Mouse (Mus musculus) retina, adult 2 months (tissue): ENCODE measurements around the gene Ankrd28.
"Not testable (repeated sequence)": the region's sequence is repeated elsewhere in the genome, so short reads cannot be mapped to it uniquely, and the experiment has no call there.

Source experiments
- DNase-seq: peaks from one replicate; pipeline ENCODE4 v3.0.0-alpha.2; 2012; ENCODE audit warnings: low read depth, low spot score

Ankrd28 gene

GRCm38 (mm10) chr14:31793979-31794775, 36.3 kb downstream of the Ankrd28 start:
- DNase-seq, result no peak

DNA sequence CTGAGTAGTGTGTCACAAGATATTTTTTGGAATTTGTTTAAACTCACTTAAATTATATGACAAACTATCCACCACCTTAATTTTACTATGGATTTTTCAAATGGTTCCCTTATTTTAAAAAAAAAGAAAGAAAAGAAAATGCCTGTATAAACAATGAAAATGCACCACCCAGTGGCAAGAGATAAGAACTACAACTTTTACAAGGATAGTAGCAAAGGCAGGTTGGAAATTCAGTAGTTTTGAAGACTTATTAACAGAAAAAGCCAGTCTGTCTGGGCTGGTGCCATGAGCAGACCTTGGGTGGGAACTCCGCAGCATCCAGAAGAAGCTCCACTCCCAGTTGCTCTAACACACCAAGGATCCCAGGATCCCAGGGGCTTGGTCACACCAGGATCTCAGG, 39.7 kb downstream of the Ankrd28 start:
- no peak for DNase-seq

DNA sequence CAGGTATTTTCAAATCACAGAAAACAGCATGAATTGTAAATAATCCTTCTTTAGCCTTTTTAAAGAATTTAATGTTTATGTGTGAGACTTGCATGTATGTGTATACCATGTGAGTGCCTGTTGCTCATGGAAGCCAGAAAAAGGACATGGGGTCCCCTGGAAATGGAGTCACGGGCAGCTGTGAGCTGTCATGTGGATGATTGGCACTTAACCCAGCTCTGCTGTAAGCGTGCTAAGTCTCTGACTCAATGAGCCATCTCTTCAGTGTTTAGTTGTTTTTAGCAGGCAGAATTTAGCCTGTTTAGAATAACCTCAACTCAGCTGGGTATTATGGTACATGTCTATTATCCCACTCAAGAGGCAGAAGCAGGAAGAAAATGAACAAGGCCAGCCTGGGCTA, 43.5 kb downstream of the Ankrd28 start:
- no peak for DNase-seq

- no peak for DNase-seq
Measured at GRCm38 (mm10) chr14:31785681-31786080, 44.8 kb downstream of the Ankrd28 start.

- DNase-seq, result no peak
Measured at GRCm38 (mm10) chr14:31784975-31785374, 45.5 kb downstream of the Ankrd28 start.

- no peak for DNase-seq
Measured at GRCm38 (mm10) chr14:31781309-31782049, 49.0 kb downstream of the Ankrd28 start.

DNA sequence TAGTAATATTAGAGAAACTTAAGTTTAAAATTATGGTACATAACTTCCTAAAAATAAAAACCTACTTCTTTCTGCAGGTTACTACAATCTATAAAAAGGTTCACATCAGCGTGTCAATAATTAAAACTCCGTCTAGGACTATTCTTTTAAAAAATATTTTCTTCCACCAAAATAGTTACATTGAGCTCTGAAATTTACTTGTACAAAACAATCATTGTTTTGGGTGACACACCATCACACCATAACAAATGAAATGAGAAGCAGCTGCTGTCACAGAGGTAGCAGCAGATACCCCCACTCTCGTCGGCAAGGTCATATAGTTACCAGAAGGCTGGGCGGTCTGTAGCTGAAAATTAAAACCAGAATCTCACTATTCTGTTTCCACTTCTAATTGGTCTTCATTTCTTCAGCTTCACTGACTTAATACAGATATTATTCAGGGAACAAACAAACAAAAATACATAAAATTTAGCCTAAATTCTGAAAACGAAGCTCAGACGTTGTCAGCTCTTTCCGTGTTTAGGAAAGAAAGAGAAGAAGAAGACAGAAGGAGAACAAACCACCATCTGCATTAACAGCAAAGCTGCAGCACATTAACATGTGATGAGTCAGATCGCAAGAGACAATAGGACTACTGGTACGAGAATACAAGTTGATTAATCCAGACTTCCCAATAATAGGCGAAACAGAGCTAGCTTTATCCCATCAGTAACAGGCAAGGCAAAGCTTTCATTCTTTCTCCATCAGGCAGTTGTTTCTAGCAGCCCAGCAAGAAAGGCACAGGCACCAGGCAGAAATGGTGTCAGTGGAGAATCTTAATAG, 49.8 kb downstream of the Ankrd28 start:
- DNase-seq, result no peak

GRCm38 (mm10) chr14:31773518-31773917, 56.9 kb downstream of the Ankrd28 start:
- DNase-seq, result no peak

GRCm38 (mm10) chr14:31772251-31772650, 58.2 kb downstream of the Ankrd28 start:
- no peak for DNase-seq

DNA sequence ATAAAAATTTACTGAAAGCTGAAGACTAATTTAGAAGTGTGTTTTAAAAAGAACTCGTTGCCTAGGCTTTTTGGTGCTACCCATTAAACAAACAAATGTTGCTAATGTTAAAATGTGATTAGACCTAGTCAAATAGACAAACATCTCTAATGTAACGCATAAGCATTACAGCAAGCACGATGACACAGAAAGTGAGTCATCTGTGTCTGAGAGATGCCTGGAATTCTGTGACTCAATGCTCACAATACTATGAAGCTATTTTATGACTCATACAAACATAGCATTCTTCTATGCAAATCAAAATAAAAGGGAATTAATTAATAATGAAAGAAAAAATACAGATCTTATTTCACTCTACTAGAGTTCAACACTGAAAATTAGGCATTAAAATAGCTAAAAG, 61.9 kb downstream of the Ankrd28 start:
- no peak for DNase-seq

DNA sequence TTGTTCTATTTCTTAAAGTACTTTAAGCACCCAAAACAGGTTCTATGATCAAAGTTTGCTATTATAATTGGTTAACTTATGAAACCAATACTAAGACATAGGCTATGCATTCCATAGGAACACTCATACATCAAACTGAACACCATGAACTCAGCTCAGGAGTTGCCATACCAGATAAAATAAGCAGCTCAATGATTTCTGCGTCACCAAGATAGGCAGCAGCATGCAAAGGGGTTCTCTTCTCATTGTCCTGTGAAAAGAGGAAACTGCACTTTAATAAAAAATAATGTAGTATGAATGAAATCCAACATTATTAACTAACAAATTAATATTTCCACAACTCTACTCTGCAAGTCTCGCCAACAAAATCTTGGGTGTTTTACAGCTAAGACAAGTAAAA, 66.4 kb downstream of the Ankrd28 start:
- DNase-seq, result no peak

DNA sequence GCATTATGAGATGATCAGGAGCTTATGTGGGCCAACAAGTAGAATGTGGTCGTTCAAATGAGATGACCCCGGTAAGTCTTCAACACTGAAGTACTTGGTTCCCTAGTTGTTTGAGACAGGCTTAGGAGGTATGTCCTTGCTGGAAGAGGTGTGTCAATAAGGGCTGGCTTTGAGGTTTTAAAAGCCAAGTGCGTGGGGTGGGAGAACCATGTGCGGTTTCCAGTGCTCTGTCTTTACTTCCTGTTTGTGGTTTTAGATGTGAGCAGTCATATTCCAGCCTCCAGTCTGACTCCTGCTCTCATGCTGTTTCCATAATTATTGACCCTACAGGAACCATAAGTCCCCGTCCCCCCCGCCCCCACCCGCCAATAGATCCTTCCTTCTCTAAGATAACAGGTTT, 68.7 kb downstream of the Ankrd28 start:
- DNase-seq, result no peak

DNA sequence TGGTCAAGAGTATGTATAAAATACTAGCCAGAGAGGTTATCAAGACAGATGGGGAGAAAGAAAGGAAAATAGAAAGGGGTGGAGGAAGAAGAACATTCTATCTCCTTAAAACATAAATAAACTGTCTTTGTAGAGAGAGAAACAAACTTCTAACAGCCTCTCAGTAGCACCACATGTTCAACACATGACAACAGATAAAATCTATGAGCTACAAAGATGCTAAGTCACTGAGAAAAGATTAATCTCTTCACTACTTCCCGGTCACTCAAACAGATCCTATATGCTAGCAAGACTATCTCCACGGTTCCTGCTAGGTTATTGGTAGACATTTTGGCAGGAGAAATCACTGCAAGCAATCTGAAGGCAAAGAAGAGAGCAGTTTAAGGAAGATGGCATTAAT, 71.3 kb downstream of the Ankrd28 start:
- no peak for DNase-seq

DNA sequence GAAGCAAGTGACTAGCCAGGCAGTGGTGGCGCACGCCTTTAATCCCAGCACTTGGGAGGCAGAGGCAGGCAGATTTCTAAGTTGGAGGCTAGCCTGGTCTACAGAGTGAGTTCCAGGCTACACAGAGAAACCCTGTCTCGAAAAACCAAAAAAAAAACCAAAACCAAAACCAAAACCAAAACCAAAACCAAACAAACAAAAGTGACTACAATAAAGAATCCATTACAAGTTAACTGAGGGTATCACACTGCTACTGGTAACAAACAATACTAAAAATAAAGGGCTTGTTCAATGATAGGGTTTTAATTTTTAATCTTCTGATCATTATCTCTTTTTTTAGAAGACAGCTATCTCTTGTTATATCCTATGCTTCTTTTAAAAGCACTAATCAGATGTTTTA, 72.0 kb downstream of the Ankrd28 start:
- DNase-seq, result not testable (repeated sequence)

- no peak for DNase-seq
Measured at GRCm38 (mm10) chr14:31748239-31748873, 82.1 kb downstream of the Ankrd28 start.

DNA sequence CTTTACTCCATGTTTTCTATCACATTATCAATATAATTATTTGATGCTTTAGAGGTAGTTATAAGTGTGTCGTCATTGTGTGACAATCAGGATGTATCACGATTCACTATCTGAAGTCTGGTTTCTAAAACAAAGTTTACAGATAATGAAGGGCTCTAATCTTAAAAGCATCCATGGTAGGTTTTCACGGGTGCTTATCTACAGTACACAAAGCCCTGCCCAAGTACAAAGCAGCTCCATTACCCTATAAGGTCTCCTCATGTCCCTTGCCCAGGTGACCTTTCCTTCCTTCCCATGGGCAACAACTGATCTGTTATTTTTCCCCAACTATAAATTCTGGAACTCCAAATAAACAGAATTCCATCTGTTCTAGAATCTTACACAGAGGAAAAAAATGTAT, 87.9 kb downstream of the Ankrd28 start:
- no peak for DNase-seq

GRCm38 (mm10) chr14:31734811-31735210, 95.6 kb downstream of the Ankrd28 start:
- no peak for DNase-seq

- no peak for DNase-seq
Measured at GRCm38 (mm10) chr14:31727522-31727921, 102.9 kb downstream of the Ankrd28 start.

- no peak for DNase-seq
Measured at GRCm38 (mm10) chr14:31722746-31723145, 107.7 kb downstream of the Ankrd28 start.

GRCm38 (mm10) chr14:31721256-31721655, 109.2 kb downstream of the Ankrd28 start:
- no peak for DNase-seq

DNA sequence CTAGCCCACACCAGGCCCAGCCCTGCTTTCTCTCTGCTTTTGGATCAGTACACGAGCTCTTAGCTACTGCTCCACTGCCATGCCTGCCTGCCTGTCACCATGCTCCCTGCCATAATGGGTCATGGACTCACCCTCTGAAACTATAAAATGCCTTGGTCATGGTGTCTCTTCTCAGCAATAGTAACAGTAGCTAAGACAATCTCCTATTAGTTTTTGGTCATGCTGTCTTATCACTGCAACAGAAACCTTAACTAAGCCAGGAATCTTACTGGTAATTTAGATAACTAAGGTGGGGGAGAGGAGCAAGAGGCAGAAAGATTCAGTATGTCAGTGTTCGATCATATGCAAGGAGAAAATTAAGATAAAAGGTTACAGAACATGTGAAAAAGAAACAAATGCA, 112.1 kb downstream of the Ankrd28 start:
- DNase-seq, result no peak

- DNase-seq, result no peak
Measured at GRCm38 (mm10) chr14:31717360-31717759, 113.1 kb downstream of the Ankrd28 start.
